Mouse (Mus musculus): ENCODE measurements around the gene Insrr. TPM values are rescaled to one million over a fixed set of nuclear protein-coding genes. Genes with fewer than 3 reads are reported as not detected.
"Not testable (repeated sequence)": the region's sequence is repeated elsewhere in the genome, so short reads cannot be mapped to it uniquely, and the experiment has no call there.

Insrr gene
- polyA plus RNA-seq, 1 experiment from 2014 or later, result 0.04 TPM

GRCm38 (mm10) chr3:87857666-87858065, 60.9 kb downstream of the Insrr start:
- Histone ChIP-seq H3K27ac (ENCODE audit: low read length) (no peak overlapping the region), H3K27me3 (ENCODE audit: control insufficient read depth, insufficient read depth, low read depth, low read length) (no peaks in the 10 kb centered on the region), H3K9ac (ENCODE audit: low read length) (no peak overlapping the region), H3K4me2 (ENCODE audit: low read depth, low read length) (no peak overlapping the region), H3K4me1 (replicated peaks; ENCODE audit: control insufficient read depth, insufficient read depth, low read length) (peaks cover 7% of the 10 kb centered on the region; the same call in 1 of the 2 replicates), H3K9me3 (ENCODE audit: control insufficient read depth, low read length) (no peaks in the 10 kb centered on the region), H3K36me3 (ENCODE audit: control insufficient read depth, insufficient read depth, low read length) (peaks cover 25% of the 10 kb centered on the region), H3K4me3 (ENCODE audit: low read length) (no peak overlapping the region)
- no peak for ATAC-seq (ENCODE audit: low read depth)
- 89% methylated on average over 8 of the region's 8 CpGs for WGBS

- H3K27ac ChIP-seq (ENCODE audit: low read length), result no peak overlapping the region
- peak; percentile 73 for ATAC-seq (ENCODE audit: low read depth)
- H3K36me3 ChIP-seq (ENCODE audit: control insufficient read depth, insufficient read depth, low read length), result peaks cover 36% of the 10 kb centered on the region
- no peak overlapping the region for H3K4me2 ChIP-seq (ENCODE audit: low read depth, low read length)
- WGBS, result 33% methylated on average over 3 of the region's 3 CpGs
- peaks cover 7% of the 10 kb centered on the region; the same call in 1 of the 2 replicates for H3K4me1 ChIP-seq (replicated peaks; ENCODE audit: control insufficient read depth, insufficient read depth, low read length)
- H3K9ac ChIP-seq (ENCODE audit: low read length), result no peak overlapping the region
- H3K27me3 ChIP-seq (ENCODE audit: control insufficient read depth, insufficient read depth, low read depth, low read length), result no peaks in the 10 kb centered on the region
- H3K9me3 ChIP-seq (ENCODE audit: control insufficient read depth, low read length), result no peaks in the 10 kb centered on the region
- no peak overlapping the region for H3K4me3 ChIP-seq (ENCODE audit: low read length)
Measured at GRCm38 (mm10) chr3:87859813-87860212, 63.1 kb downstream of the Insrr start.

GRCm38 (mm10) chr3:87864111-87864510, 67.4 kb downstream of the Insrr start:
- not testable (repeated sequence) for H3K27ac ChIP-seq (ENCODE audit: low read length); H3K9ac ChIP-seq (ENCODE audit: low read length); H3K4me1 ChIP-seq (replicated peaks; ENCODE audit: control insufficient read depth, insufficient read depth, low read length); H3K9me3 ChIP-seq (ENCODE audit: control insufficient read depth, low read length); ATAC-seq (ENCODE audit: low read depth); H3K27me3 ChIP-seq (ENCODE audit: control insufficient read depth, insufficient read depth, low read depth, low read length); H3K4me2 ChIP-seq (ENCODE audit: low read depth, low read length); H3K4me3 ChIP-seq (ENCODE audit: low read length)
- 96% methylated on average over 4 of the region's 4 CpGs for WGBS
- peaks cover 49% of the 10 kb centered on the region for H3K36me3 ChIP-seq (ENCODE audit: control insufficient read depth, insufficient read depth, low read length)

Other genes starting within 250 kb of the Insrr start
- gene Arhgef11, start 179.4 kb upstream of the Insrr start, polyA plus RNA-seq (2015; fragmentation: Nextera tagmentation; extraction: Ambion mirVana), result 15.4 and 15.5 TPM in 2 replicates
- gene Lrrc71, start 48.3 kb upstream of the Insrr start, polyA plus RNA-seq (2015; fragmentation: Nextera tagmentation; extraction: Ambion mirVana), result 3.9 and 5.9 TPM in 2 replicates
- gene Ntrk1, start 1.8 kb upstream of the Insrr start, polyA plus RNA-seq (2015; fragmentation: Nextera tagmentation; extraction: Ambion mirVana), result 1.5 and 1.6 TPM in 2 replicates
- gene Pear1, start 27.4 kb downstream of the Insrr start, polyA plus RNA-seq (2015; fragmentation: Nextera tagmentation; extraction: Ambion mirVana), result 32.4 and 34.5 TPM in 2 replicates
- gene Sh2d2a, start 49.8 kb downstream of the Insrr start, polyA plus RNA-seq (2015; fragmentation: Nextera tagmentation; extraction: Ambion mirVana), result 0.36 and 2.0 TPM in 2 replicates
- 8.3 and 11.7 TPM in 2 replicates for gene Prcc, start 88.7 kb downstream of the Insrr start, polyA plus RNA-seq (2015; fragmentation: Nextera tagmentation; extraction: Ambion mirVana)
- 81.3 and 86.3 TPM in 2 replicates for gene Hdgf, start 109.4 kb downstream of the Insrr start, polyA plus RNA-seq (2015; fragmentation: Nextera tagmentation; extraction: Ambion mirVana)
- gene Mrpl24, start 122.6 kb downstream of the Insrr start, polyA plus RNA-seq (2015; fragmentation: Nextera tagmentation; extraction: Ambion mirVana), result 77.5 and 79.3 TPM in 2 replicates
- 50.3 and 54.8 TPM in 2 replicates for gene Isg20l2, start 133.4 kb downstream of the Insrr start, polyA plus RNA-seq (2015; fragmentation: Nextera tagmentation; extraction: Ambion mirVana)
- gene Rrnad1, start 133.8 kb downstream of the Insrr start, polyA plus RNA-seq (2015; fragmentation: Nextera tagmentation; extraction: Ambion mirVana), result 20.2 and 20.6 TPM in 2 replicates
- 4.7 and 4.9 TPM in 2 replicates for gene Crabp2, start 151.7 kb downstream of the Insrr start, polyA plus RNA-seq (2015; fragmentation: Nextera tagmentation; extraction: Ambion mirVana)
- gene Nes, start 174.1 kb downstream of the Insrr start, polyA plus RNA-seq (2015; fragmentation: Nextera tagmentation; extraction: Ambion mirVana), result 15.5 and 15.6 TPM in 2 replicates
- 0.44 and 0.54 TPM in 2 replicates for gene Bcan, start 203.3 kb downstream of the Insrr start, polyA plus RNA-seq (2015; fragmentation: Nextera tagmentation; extraction: Ambion mirVana)
- 0.10 and 0.28 TPM in 2 replicates for gene Hapln2, start 230.6 kb downstream of the Insrr start, polyA plus RNA-seq (2015; fragmentation: Nextera tagmentation; extraction: Ambion mirVana)
- 22.4 and 25.6 TPM in 2 replicates for gene Gpatch4, start 246.2 kb downstream of the Insrr start, polyA plus RNA-seq (2015; fragmentation: Nextera tagmentation; extraction: Ambion mirVana)

All from lung, embryonic 16.5 days (tissue).